In the genomic region with DNA sequence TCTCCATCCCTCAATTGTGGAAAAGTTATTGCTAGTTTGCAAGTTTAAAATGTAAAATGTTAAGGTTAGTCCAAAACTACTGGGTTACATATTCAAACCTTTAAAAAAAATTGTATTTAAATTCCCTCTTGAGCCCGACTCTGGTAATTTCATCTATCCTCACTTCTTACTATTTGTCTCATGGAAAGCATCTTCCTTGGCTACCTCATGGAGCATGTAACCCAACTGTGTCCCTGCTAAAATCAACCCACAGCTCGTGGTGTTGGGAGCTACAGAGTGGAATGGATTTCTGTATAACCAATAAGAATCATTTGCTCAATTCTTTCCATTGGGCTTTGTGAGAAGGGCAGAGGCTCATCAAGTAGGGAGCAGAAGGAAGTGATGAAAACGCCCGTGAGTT, we compare ENCODE assay signal across 22 mouse cellular contexts.
DNase-seq lines count a peak whose midpoint lies in the region; ATAC-seq and TF ChIP-seq lines count a peak whose summit lies in the region.
"Had no signal": no experiment of that assay in that cellular context is flagged by ENCODE, and none has a peak within 500 bp of the region (broad histone marks: within the 10 kb centered on the region; RNA-seq: fewer than 3 reads in every experiment).

No protein-coding gene starts in this region.

- H3K4me2 ChIP-seq in midbrain, embryonic 11.5 days: no peak overlapping the region
- no peak overlapping the region for H3K4me2 ChIP-seq in midbrain, postnatal 0 days (ENCODE audit: low read depth, low read length, poor library complexity, severe bottlenecking)
- H3K4me2 ChIP-seq in forebrain, embryonic 13.5 days: peak overlapping the region; percentile 12
- no peak overlapping the region for H3K4me2 ChIP-seq in forebrain, postnatal 0 days (ENCODE audit: low read depth)
- H3K4me2 ChIP-seq: embryonic facial prominence, embryonic 13.5 days; heart, embryonic 11.5 days; heart, embryonic 15.5 days had no signal

- WGBS in midbrain, embryonic 11.5 days: 84% methylated on average over 4 of the region's 4 CpGs
- WGBS in midbrain, postnatal 0 days: 65% methylated on average over 4 of the region's 4 CpGs
- WGBS in forebrain, embryonic 10.5 days: 79% methylated on average over 4 of the region's 4 CpGs
- WGBS in forebrain, embryonic 13.5 days: 45% methylated on average over 4 of the region's 4 CpGs
- 37% methylated on average over 4 of the region's 4 CpGs for WGBS in forebrain, postnatal 0 days

- H3K9me3 ChIP-seq in midbrain, embryonic 11.5 days (ENCODE audit: control insufficient read depth, low read length): no peaks in the 10 kb centered on the region
- H3K9me3 ChIP-seq in midbrain, postnatal 0 days (ENCODE audit: low read length): no peaks in the 10 kb centered on the region
- H3K9me3 ChIP-seq in forebrain, embryonic 10.5 days: no peaks in the 10 kb centered on the region
- H3K9me3 ChIP-seq in forebrain, embryonic 13.5 days (replicated peaks): no peaks in the 10 kb centered on the region
- no peaks in the 10 kb centered on the region for H3K9me3 ChIP-seq in forebrain, postnatal 0 days (ENCODE audit: low read length)
- H3K9me3 ChIP-seq: embryonic facial prominence, embryonic 13.5 days; heart, embryonic 15.5 days; hindbrain, embryonic 13.5 days had no signal

- peaks cover 29% of the 10 kb centered on the region for H3K4me1 ChIP-seq in midbrain, embryonic 11.5 days (ENCODE audit: control insufficient read depth, insufficient read depth, low read length)
- H3K4me1 ChIP-seq in midbrain, postnatal 0 days (ENCODE audit: insufficient read depth, low read length): no peaks in the 10 kb centered on the region
- H3K4me1 ChIP-seq in forebrain, embryonic 10.5 days: peaks cover 56% of the 10 kb centered on the region
- peaks cover 51% of the 10 kb centered on the region for H3K4me1 ChIP-seq in forebrain, embryonic 13.5 days
- H3K4me1 ChIP-seq in forebrain, postnatal 0 days (ENCODE audit: insufficient read depth): peaks cover 8% of the 10 kb centered on the region
- H3K4me1 ChIP-seq: heart, embryonic 15.5 days had no signal

- H3K4me3 ChIP-seq in midbrain, embryonic 11.5 days (ENCODE audit: low read depth, low read length): no peak overlapping the region
- no peak overlapping the region for H3K4me3 ChIP-seq in midbrain, postnatal 0 days (ENCODE audit: low read depth, low read length)
- no peak overlapping the region for H3K4me3 ChIP-seq in forebrain, embryonic 10.5 days
- no peak overlapping the region for H3K4me3 ChIP-seq in forebrain, embryonic 13.5 days
- no peak overlapping the region for H3K4me3 ChIP-seq in forebrain, postnatal 0 days (ENCODE audit: low read depth, low read length)
- H3K4me3 ChIP-seq: embryonic facial prominence, embryonic 13.5 days; heart, embryonic 15.5 days; hindbrain, embryonic 13.5 days had no signal

- TF ChIP-seq CTCF in midbrain, postnatal 0 days (IDR thresholded peaks at IDR 0.05): no peak
- TF ChIP-seq CTCF in forebrain, postnatal 0 days (IDR thresholded peaks at IDR 0.05; ENCODE audit: low read depth): no peak

- H3K9ac ChIP-seq in midbrain, embryonic 11.5 days (ENCODE audit: low read length): no peak overlapping the region
- no peak overlapping the region for H3K9ac ChIP-seq in midbrain, postnatal 0 days (replicated peaks; ENCODE audit: low read length, poor library complexity, severe bottlenecking)
- H3K9ac ChIP-seq in forebrain, embryonic 13.5 days: no peak overlapping the region
- H3K9ac ChIP-seq in forebrain, postnatal 0 days: no peak overlapping the region
- H3K9ac ChIP-seq: embryonic facial prominence, embryonic 13.5 days; heart, embryonic 15.5 days; hindbrain, embryonic 13.5 days had no signal

- ATAC-seq in midbrain, embryonic 11.5 days (ENCODE audit: low FRiP score): no peak
- ATAC-seq in midbrain, postnatal 0 days (ENCODE audit: low FRiP score): no peak
- no peak for ATAC-seq in forebrain, embryonic 13.5 days
- no peak for ATAC-seq in forebrain, postnatal 0 days
- ATAC-seq: activated CD4-positive, CD25-positive, alpha-beta regulatory T cell, adult 4 months; hindbrain, postnatal 0 days; Patski had no signal

- H3K27ac ChIP-seq in midbrain, embryonic 11.5 days (ENCODE audit: low read depth, low read length): no peak overlapping the region
- H3K27ac ChIP-seq in midbrain, postnatal 0 days (ENCODE audit: low read depth, low read length): no peak overlapping the region
- peak overlapping the region; percentile 78 for H3K27ac ChIP-seq in forebrain, embryonic 10.5 days
- H3K27ac ChIP-seq in forebrain, embryonic 13.5 days: peak overlapping the region; percentile 87
- peak overlapping the region; percentile 81 for H3K27ac ChIP-seq in forebrain, postnatal 0 days (ENCODE audit: low read depth, low read length)
- H3K27ac ChIP-seq: embryonic facial prominence, embryonic 13.5 days; heart, embryonic 15.5 days had no signal

- DNase-seq in midbrain, embryonic 11.5 days (ENCODE audit: low spot score, missing footprints): peak; percentile 87
- DNase-seq in midbrain, postnatal 0 days (ENCODE audit: low spot score): no peak
- DNase-seq in forebrain, embryonic 10.5 days (ENCODE audit: extremely low spot score, low spot score): no peak
- no peak for DNase-seq in forebrain, postnatal 0 days
- DNase-seq in kidney, adult 9 months: no peak
- no peak for DNase-seq in kidney, adult 11 months
- DNase-seq: adrenal gland, postnatal 14 days; cerebellum, adult 18-20 months; cerebellum, adult 9-11 months; cerebellum, postnatal 36 days; gastrocnemius, postnatal 10 days; heart, adult 18-20 months; heart, postnatal 36 days had no signal

- no peaks in the 10 kb centered on the region for H3K27me3 ChIP-seq in midbrain, embryonic 11.5 days (ENCODE audit: control insufficient read depth, insufficient read depth, low read length)
- no peaks in the 10 kb centered on the region for H3K27me3 ChIP-seq in midbrain, postnatal 0 days (ENCODE audit: insufficient read depth, low read length)
- H3K27me3 ChIP-seq in forebrain, embryonic 10.5 days (ENCODE audit: poor library complexity, severe bottlenecking): no peaks in the 10 kb centered on the region; the same call in 1 of the 2 replicates
- H3K27me3 ChIP-seq in forebrain, embryonic 13.5 days: no peaks in the 10 kb centered on the region
- H3K27me3 ChIP-seq in forebrain, postnatal 0 days (ENCODE audit: insufficient read depth, low read length): no peaks in the 10 kb centered on the region
- H3K27me3 ChIP-seq: CH12.LX; heart, embryonic 15.5 days; hindbrain, embryonic 13.5 days had no signal

- H3K36me3 ChIP-seq in midbrain, embryonic 11.5 days (ENCODE audit: control insufficient read depth, insufficient read depth, low read length): no peaks in the 10 kb centered on the region
- no peaks in the 10 kb centered on the region for H3K36me3 ChIP-seq in midbrain, postnatal 0 days (ENCODE audit: insufficient read depth, low read length)
- H3K36me3 ChIP-seq in forebrain, embryonic 10.5 days (replicated peaks): no peaks in the 10 kb centered on the region
- no peaks in the 10 kb centered on the region for H3K36me3 ChIP-seq in forebrain, embryonic 13.5 days (ENCODE audit: poor library complexity, severe bottlenecking)
- H3K36me3 ChIP-seq in forebrain, postnatal 0 days (ENCODE audit: insufficient read depth): no peaks in the 10 kb centered on the region
- H3K36me3 ChIP-seq: embryonic facial prominence, embryonic 13.5 days; heart, embryonic 15.5 days; hindbrain, embryonic 13.5 days had no signal

Comparison
In these comparisons a context has a peak if more than half of its experiments do, and no peak if none do; other contexts are left out.
1. H3K27ac ChIP-seq: peak in forebrain, embryonic 10.5 days (single experiment), forebrain, embryonic 13.5 days (single experiment) and forebrain, postnatal 0 days (single experiment); none in midbrain, embryonic 11.5 days (single experiment) and midbrain, postnatal 0 days (single experiment).